Mouse (Mus musculus): ENCODE results near the gene Trim38.
"Not testable (repeated sequence)": the region's sequence is repeated elsewhere in the genome, so short reads cannot be mapped to it uniquely, and the experiment has no call there.

The Trim38 gene

DNA sequence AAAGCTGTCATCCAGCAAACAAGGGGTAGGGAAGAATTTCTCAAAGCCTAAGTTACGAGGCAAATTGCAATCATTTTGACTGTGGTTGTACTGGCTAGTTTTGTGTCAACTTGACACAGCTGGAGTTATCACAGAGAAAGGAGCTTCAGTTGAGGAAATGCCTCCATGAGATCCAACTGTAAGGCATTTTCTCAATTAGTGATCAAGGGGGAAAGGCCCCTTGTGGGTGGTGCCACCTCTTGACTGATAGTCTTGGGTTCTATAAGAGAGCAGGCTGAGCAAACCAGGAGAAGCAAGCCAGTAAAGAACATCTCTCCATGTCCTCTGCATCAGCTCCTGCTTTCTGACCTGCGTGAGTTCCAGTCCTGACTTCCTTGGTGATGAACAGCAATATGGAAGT, at the start of gene Trim38:
Gene Trim38, plus strand, starts transcription at position 301 of the 400 bp plus-strand sequence.
- DNase-seq = not testable (repeated sequence)

DNA sequence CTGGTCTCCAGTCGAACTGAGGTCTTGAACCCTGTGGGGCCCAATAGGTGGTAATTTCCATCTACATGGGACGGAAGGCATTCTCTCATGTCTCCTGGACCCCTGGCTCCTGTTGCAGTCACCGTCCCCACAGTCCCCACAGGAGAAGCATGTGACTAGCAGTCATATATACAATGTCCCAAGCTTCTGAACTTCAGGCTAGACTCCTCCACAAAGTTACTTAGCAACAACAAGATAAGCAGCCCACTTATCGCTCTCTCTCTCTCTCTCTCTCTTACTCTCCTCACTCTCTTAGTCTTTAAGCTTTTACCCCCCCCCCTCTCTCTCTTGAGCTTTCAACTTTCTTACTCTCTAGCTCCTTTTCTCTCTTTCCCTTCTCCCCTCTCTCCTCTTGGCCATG, 45.5 kb upstream of the Trim38 start:
- DNase-seq = no peak

DNA sequence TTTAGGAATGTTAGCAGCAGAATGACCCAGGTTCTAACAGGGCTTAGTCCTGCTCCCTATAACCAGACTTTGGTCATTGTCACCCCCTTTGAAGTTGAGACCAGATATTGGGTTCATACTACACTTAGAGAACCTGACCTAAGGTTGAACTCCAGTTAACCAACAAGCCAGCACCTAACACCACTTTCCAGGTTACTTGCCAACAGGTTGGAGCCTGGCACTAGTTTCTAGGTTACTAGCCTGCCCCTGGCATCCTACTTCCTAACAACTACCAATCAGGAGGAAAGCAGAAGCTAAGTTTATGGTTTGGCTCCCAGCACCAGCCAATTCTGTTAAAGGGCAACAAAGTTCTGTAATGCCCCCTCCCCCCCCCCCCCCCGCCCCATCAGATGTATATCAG, 44.5 kb upstream of the Trim38 start:
- no peak for DNase-seq

DNA sequence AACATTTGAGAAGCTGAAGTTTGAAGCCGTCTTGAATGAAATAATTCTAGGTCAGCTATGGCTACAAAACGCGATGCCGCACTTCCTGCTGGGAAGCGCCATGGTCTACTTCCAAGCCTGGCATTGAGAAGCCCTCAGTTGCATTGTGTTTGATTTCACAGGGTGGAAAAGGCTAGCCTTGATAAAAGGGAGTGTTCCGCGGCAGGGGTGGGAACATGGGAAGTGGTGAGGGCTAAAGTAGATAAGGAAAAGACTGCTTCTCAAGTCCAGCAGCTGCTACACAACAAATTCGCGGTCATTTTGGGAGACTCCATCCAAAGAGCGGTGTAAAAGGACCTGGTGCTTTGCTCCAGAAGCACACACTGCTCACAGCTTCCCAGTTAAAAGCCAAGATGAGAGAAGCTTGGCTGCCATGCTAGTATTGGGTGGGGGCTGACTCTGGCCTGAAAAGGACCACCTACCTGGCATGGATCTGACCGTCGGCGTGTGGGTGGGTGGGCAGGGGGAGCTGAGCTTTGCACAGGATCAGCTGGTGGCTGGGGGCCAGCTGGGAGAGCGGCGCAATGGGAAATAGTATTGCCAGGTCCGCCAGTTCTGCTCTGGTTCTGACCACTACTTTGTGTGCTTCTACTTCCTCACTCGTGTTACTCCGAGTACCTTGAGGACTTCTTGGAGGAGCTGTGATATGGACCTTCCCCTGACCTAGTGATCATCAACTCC, 41.1 kb upstream of the Trim38 start:
- no peak for DNase-seq

DNA sequence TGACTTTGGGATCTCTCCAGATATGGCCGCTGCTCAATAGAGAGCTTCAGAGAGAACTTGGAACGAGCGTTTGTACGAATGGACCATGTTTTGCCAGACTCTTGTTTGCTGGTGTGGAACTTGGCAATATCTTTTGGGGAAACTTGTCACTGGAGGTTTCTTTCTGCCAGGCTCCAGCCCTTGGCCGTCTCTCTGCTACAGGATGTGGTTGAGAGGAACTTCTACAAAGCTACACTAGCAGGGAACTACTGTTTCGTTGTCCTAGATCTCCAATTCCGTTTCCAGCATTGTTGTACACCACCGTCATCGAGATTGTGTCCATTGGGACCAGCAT, 40.6 kb upstream of the Trim38 start:
- DNase-seq = no peak

DNA sequence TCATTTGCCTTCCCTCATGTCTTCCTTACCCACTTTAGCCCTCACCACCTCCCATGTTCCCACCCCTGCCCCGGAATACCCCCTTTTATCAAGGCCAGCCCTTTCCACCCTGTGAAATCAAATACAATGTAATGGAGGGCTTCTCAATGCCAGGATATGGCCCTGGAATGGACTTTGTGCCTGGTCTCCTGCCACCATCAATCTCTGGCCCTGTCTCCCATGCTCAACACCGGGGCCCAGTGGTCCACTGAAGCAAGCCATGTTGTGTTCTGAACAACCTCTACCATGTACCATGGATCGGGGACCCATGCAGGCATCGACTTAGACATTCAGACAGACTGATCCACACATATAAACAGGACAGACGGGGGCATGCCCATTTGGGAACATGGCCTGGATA, 40.0 kb upstream of the Trim38 start:
- DNase-seq = no peak

DNA sequence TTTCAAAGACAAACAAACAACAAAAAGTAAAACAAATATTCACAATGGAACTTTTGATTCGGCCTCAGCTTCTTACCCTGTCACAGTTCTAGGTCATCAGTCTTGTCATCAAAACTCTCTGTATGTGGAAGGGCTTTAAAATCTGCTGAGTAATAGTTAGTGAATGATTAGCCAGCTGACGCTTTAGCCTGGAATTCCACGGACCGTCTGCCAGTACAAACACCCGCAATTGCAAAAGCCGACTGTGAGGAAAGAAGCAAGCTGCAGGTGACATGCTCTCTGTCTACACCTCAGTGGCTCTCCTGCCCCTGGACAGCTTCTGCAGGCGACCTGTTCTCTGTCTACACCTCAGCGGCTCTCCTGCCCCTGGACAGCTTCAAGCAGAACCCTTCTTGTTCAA, 39.2 kb upstream of the Trim38 start:
- DNase-seq = peak in 1 of 2 experiments; percentile 52

DNA sequence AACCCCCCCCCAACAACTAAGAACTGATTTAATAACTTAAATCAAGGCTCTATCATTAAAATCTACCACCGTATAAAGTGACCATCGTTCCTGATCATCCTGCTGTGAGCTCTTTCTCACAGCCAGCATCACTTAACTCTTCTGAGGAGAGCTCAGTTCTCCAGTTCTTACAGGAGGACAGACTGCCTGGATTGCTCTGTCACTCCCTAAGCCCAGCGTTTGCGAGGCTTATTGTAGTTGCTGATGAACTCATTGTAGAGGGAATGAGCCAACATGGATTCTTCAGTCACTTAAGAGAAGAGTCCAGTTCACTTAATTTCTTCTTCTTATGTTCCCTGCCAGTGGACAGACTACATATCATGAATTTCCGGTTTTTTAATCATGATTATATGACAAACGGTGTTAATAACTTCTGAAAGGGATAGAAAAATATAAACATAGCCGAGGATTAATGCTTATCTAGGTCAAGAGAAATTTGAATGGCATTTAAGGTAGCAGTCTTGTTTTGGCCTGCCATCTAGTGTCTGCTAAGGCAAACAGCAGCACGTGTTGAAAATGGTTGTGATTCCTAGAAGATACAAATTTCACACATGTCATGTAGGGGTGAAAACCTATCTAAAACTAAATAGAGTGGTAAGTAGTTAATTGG, 37.4 kb upstream of the Trim38 start:
- peak in 1 of 2 experiments; percentile 60 for DNase-seq

DNA sequence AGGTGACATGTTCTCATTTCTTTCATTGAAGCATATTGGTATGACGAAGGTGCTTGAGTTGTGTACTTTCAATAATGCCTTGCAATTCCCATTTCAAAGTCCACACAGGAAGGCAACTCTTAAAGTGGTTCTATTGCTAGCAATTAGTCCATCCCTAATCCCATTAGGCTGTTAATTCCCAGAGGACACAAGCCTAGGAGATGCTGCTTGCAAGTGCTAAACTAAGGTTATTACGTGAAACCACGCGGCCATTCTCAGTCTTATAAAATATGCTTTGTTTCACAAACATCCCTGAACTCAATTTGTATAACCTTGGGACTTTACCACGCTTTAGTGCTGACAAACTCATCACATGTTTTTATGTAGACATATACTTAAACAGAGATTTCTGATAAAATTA, 32.6 kb upstream of the Trim38 start:
- no peak for DNase-seq

DNA sequence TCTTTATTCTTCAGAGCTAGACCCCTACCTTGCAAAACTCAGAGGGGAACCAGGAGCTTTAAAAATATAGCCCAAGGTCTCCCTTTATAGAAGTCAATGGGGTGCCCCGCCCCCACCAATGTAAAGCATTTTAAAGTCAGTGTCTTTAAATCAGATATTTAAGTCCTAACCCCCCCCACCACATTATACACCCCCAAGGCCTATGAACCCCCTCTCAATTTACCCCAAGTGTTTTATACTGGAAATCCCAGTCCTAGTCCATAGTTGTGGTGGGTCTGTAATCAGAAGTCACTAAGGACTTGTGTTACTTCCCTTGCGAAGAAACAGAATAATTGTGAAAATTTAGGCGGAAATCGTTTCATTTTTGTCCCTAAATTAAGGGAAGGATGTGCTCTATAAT, 31.7 kb upstream of the Trim38 start:
- no peak for DNase-seq

DNA sequence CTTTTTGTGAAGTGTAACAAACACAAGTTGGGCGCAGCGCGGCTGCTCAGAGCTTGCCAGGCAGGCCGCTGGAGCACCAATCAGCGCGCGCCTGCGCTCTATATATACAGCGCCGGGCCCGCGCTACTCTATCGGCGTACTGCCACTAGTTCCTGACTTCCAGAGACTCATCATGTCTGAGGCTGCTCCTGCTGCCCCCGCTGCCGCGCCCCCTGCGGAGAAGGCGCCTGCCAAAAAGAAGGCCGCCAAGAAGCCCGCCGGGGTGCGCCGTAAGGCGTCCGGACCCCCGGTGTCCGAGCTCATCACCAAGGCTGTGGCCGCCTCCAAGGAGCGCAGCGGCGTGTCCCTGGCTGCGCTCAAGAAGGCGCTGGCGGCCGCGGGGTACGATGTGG, 31.0 kb upstream of the Trim38 start, which contains the start of gene Hist1h1c:
Gene Hist1h1c, plus strand, starts transcription at position 132 of the 392 bp plus-strand sequence.
- DNase-seq = peak; percentile 95 to 96

DNA sequence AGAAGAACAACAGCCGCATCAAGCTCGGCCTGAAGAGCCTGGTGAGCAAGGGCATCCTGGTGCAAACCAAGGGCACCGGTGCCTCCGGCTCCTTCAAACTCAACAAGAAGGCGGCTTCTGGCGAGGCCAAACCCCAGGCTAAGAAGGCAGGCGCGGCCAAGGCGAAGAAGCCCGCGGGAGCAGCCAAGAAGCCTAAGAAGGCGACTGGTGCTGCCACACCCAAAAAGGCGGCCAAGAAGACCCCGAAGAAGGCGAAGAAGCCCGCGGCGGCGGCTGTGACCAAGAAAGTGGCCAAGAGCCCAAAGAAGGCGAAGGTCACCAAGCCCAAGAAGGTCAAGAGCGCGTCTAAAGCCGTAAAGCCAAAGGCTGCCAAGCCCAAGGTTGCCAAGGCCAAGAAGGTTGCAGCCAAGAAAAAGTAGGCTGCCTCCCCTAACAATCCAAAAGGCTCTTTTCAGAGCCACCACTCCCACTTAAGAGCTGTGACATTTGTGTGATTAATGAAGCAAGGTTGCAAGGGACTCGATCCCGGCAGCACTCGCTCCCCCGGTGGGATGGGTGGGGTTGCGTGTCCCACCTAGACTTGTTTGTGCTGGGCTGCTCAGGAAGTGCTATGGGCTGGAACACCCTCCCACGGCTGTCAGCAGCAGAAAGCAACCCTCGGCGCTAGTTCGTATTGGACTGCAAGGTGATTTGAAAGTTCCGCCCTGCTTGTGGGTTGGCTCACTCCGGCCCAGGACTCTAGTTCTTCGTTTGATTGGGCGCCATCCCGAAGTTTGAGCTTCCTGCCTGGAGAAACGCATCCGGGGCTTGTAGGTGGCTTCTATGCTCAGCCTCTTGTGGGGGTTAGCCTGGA, 30.4 kb upstream of the Trim38 start:
- peak; percentile 93 to 95 for DNase-seq

DNA sequence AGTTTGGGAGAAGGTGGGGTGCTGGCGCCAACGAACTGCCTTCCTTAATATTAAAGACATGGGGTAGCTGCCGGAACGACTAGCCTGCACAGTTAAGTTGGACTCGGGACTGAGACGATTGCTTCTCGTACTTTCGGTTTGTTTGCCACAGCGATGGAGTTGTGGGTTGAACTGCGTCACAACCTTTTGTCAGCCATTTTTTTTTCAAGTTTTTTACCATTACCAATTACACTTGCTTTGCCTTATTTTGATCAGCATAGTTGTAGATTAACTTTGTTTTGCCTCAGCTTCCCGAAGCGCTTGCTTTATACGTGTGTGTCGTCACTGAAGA, 29.8 kb upstream of the Trim38 start:
- DNase-seq = no peak

DNA sequence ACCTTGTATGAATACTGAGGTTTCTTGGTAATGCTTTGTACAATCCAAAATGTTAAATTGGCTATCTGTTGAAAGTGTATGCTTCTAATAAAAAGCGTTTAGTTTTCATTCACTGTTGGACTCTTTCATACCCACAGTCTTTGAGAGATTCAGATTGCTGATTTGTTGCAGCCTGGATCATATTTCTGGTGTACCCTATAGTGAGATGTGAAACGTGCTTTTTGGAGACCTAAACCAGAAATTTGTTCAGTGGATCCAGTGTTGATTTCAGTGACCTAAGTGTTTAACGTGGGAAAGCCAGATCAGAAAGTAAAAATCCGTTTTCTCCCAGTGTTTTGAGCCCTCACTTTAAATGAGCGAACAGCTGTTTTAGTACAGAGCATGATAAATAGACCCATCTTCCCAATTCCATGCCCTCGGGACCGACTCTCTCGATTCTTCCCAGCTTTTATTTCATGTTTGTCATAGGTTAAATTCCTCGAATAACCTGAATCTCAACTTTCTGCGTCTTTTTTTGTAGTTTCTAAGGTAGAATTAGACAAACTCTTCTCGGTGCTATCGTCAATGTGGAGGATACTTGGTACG, 29.4 kb upstream of the Trim38 start:
- no peak for DNase-seq

DNA sequence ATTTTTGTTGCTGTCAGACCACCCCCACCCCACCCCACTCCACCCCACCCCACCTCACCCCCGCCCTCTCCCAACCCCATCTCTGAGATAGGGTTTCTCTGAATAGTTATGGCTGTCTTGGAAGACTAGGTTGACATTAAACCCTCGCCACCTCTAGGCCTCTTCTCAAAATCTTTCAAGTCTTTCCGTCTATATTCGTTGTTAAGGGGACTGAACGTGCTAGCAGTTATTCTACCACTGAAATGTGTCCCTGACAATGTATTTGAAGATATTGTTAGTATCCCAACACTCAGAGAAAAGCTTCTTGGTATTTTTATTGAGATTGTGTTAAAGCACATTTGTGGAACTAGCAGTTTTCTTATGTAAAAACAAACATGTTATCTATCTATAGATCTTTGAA, 28.8 kb upstream of the Trim38 start:
- DNase-seq = no peak

DNA sequence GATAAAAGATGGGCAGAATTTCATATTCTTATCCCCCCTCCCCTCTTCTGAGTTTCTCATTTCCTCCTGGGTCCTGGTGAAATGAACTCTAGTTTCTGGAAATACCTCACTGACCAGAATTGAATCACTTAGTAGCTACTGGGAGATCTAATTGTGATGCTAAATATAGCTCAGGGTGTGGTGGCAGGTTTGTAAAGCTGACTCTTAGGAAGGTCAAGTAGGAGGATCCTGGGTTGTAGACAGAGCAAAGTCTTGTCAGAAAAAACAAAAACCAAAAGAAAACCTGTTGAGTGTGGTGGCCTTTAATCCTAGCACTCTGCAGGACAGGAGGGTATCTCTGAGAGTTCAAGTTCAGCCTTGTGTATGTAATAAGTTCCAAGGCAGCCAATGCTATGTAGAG, 27.7 kb upstream of the Trim38 start:
- no peak for DNase-seq

DNA sequence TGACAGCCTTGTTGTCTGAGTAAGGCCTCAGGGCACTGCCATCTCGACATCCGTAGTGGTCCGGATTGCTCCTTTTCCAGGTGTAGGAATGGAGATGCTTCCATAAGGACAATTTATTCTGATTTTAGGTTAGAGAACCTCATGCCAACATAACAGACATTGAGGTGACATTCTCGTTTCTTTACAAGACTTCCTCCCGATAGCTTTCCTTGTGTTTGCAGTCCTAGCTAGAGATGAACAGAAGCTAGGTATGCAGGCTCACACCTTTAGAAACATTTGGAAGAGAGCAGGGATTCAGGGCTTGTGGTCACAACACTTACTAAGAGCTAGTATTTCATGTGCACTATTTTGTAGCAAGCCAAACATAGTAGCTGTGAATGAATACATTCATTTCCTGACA, 26.5 kb upstream of the Trim38 start:
- DNase-seq = no peak

DNA sequence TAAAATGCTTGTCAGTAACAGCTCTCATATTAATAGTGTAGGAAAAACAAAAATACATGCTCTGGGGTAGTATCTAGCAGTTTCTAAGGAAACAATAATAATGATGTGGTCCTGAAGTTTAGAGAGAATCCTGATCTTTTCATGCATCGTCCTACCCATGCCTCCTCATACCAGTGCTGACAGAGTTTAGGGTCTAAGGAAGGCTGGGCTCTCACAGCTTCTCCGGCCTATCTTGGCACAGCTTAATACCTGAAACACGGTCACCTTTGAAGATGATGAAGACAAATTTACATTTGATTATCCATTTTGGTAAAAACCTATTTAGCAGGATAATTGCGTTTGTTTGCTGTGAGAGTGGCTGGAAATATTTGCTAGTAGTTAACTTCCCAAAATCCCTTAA, 25.8 kb upstream of the Trim38 start:
- DNase-seq = no peak

DNA sequence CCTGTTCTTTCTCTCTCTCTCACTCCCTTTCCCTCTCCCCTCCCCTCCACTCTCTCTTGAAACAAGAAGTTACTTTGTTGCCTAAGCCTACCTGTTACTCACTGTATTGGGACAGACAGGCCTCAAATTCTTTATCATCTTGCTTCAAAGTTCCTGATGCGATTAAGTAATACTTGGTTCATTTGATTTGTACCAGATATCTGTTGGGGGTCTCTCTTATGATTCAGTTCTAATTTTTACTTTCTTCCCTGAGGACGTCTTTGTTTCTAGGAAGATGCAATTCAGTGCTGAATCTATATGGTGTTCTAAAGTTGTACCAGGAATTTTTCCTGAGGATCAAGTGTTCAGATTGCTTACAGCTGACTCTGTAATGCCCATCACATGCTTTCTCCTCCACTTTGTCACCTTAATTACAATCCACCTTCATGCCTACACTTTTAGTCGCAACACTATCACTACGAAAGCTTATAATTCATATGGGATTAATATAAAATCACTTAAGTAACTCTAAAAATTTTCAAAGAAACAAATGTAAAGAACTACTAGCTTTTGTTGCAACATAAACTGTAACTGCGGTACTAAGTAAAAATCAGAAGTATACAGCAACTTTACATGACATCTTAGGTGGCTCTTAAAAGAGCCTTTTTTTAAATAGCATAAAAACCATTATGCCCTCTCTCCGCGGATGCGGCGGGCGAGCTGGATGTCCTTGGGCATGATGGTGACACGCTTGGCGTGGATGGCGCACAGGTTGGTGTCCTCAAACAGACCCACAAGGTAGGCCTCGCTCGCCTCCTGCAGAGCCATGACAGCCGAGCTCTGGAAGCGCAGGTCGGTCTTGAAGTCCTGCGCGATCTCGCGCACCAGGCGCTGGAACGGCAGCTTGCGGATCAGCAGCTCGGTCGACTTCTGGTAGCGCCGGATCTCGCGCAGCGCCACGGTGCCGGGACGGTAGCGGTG, 25.0 kb upstream of the Trim38 start:
- no peak for DNase-seq

DNA sequence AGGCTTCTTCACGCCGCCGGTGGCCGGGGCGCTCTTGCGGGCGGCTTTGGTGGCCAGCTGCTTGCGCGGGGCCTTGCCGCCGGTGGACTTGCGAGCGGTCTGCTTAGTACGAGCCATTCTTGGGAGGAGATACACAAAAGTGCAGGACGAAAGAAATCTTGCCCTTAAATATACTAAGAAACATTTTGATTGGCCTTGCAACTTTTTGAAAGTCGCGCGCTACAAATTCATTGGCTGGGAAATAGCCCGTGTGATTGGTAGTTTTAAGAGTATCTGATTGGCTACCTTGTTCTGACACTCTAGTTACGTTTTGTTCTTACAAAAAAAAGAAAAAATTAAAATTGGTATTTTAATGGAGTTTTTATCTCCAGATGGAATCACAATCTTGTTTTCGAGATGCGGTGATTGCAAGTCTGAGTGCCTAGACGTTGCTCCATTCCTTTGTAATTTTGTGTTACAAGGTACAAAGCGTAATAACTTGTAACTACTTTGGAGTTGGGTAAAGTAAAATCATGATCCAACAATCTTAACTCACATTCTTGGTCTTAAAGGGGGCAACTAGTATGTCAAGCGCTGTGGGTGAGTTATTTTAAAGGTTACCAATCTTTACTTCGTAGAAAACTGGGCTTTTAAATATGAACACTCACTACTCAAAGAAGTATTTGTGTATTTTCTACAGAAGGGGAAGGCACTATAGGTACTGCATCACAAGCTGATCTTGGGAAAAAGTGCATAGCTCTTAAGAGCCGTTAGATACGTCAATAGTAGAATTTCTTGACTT, 24.1 kb upstream of the Trim38 start, which contains the start of gene Hist1h3c:
Gene Hist1h3c, minus strand, starts transcription at position 222 of the 781 bp plus-strand sequence.
- peak; percentile 78 to 89 for DNase-seq
